Mouse (Mus musculus): Measurements from ENCODE around the gene Catsperd.

DNA sequence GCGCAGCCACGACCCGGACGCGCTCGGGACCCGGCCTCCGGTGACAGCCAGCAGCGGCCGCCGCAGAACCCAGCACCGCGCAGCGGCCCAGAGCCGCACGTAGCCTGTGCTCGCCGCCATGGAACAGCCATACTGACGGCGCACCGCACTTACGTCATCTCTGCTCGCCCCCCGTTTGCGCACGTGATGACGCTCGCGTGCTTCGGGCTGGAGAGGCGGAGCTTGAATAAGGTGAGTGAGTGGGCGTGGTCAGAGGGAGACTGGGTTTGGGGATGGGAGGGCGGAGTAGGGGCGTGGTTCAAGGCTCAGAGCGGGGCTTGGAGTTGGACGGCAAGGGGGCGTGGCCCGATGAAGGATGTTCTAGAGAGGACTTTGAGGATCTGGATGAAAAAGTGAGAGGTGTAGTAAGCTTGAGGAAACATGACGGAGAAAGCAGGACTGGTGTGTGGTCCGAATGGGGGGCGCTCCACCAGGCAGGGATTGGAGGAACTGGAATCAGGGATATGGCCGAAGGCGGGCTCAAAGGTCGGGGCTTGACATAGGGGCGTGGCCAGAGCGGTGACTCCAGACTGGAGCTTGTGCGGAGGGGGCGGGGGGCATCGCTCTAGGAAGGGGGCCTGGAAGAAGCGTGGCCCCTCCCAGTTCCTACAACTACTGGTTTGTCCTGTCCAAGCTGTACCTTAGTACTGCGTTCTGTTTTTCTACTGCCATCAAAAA, 1.0 kb upstream of the Catsperd start, which contains the start of gene Lonp1:
- TF ChIP-seq CTCF (IDR thresholded peaks at IDR 0.05; ENCODE audit: extremely low read depth, insufficient read depth, low read length) (no peak), POLR2A (IDR thresholded peaks at IDR 0.05; ENCODE audit: extremely low read depth, insufficient read depth, low read length) (peak; percentile 76; the same call in 1 of the 2 replicates)
